Mouse (Mus musculus): Measurements from ENCODE around the gene Olfr1402.

Olfr1402 gene

GRCm38 (mm10) chr3:97421920-97422319 lies at the start of gene Olfr1402:
Gene Olfr1402, minus strand, starts transcription at chr3:97422020.
- DNase-seq: no peak

DNA sequence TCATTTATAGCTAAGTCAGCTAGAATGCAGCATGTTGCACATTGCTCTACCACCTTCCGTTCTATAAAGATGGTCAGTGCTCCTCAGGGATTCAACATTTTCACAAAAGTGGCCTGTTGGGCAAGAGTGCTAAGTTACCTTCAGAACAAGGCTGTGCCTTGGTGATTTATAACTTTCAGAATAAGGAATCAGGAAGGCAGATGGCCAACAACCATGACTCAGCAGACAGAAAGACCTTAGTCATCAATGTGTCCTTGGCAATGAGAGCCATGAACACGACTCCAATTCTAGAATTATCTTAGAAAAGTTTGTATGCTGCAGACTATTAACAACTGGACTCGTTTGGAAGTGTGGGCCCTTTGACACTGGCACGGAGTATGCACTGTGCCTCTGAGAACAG lies 33.5 kb upstream of the Olfr1402 start:
- no peak for DNase-seq

DNA sequence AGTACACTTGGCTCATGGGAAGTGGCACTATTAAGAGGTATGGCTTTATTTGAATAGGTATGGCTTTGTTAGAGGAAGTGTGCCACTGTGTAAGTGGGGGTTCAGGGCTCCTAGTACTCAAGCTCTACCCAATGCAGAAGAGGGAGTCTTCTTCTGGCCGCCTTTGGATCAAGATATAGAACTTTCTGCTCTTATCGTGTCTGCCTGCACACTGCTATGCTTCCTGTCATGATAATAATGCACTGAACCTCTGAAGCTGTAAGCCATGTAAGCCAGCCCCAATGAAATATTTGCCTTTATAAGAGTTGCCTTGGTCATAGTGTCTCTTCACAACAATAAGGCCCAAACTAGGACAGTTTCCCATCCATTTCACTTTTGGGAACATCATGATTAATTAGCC lies 16.8 kb upstream of the Olfr1402 start:
- no peak for DNase-seq

- DNase-seq: peak; percentile 39 to 46
These were observed 27.5 kb downstream of the Olfr1402 start for GRCm38 (mm10) chr3:97394289-97394688.

DNA sequence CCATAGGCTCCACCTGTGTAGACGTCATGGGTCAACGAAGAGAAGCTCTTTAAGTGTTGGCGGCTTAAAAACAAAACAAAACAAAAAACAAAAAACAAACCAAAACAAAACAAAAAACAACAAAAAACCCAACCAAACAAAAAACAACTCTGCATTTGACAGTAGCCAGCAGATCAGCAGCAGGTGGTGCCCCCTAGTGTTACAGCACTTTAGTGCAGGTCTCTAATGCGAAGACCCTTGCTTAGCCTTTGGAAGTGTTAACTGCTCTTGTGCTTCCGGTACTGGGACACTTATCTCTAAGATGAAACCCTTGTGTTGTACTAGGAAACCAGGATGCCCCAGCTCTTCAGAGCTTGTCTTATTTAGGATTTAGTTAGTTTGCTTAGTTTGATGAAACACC lies 28.7 kb downstream of the Olfr1402 start:
- DNase-seq: peak; percentile 46 to 50

- no peak for DNase-seq
These were observed 51.4 kb downstream of the Olfr1402 start for GRCm38 (mm10) chr3:97370382-97370781.

GRCm38 (mm10) chr3:97363418-97364098 lies 58.3 kb downstream of the Olfr1402 start:
- DNase-seq: peak; percentile 78 to 84

- no peak for DNase-seq
These were observed 63.4 kb downstream of the Olfr1402 start for GRCm38 (mm10) chr3:97358448-97358847.

All from kidney, postnatal 4 days (tissue).